Mouse (Mus musculus) T-helper 2 cell (primary cell): ENCODE data around the gene D430041D05Rik.

ENCODE experiments used
- in situ Hi-C: fragments of 300-600 bp; cut with MboI, MseI; formaldehyde crosslinking; loops from one replicate; pipeline ENCODE4 v1.15.1; 2025; ENCODE audit warnings: high pct_unique_total_duplicates

The D430041D05Rik gene

GRCm38 (mm10) chr2:104197281-104197680 lies 213.5 kb downstream of the D430041D05Rik start:
- in situ Hi-C loops = no loop called here

GRCm38 (mm10) chr2:104192401-104193141 lies 218.2 kb downstream of the D430041D05Rik start:
- in situ Hi-C loops = no loop called here

- in situ Hi-C loops = no loop called here
These were observed 219.1 kb downstream of the D430041D05Rik start for GRCm38 (mm10) chr2:104191723-104192122.

- in situ Hi-C loops = no loop called here
These were observed 222.0 kb downstream of the D430041D05Rik start for GRCm38 (mm10) chr2:104188859-104189258.

- in situ Hi-C loops = no loop called here
These were observed 223.7 kb downstream of the D430041D05Rik start for GRCm38 (mm10) chr2:104187073-104187472.

- in situ Hi-C loops = no loop called here
These were observed 225.2 kb downstream of the D430041D05Rik start for GRCm38 (mm10) chr2:104185616-104186015.

- in situ Hi-C loops = no loop called here
These were observed 226.5 kb downstream of the D430041D05Rik start for GRCm38 (mm10) chr2:104184296-104184695.

- in situ Hi-C loops = no loop called here
These were observed 227.5 kb downstream of the D430041D05Rik start for GRCm38 (mm10) chr2:104183246-104183845.

- in situ Hi-C loops = loop anchor here (5.0 kb wide), 1 partner anchor 42 kb away; no protein-coding TSS in a partner anchor
These were observed 231.2 kb downstream of the D430041D05Rik start for GRCm38 (mm10) chr2:104179636-104180035.

- in situ Hi-C loops = loop anchor here (5.0 kb wide), 1 partner anchor 41 kb away; no protein-coding TSS in a partner anchor
These were observed 232.6 kb downstream of the D430041D05Rik start for GRCm38 (mm10) chr2:104178251-104178650.

- in situ Hi-C loops = loop anchor here (5.0 kb wide), 1 partner anchor 40 kb away; no protein-coding TSS in a partner anchor
These were observed 233.7 kb downstream of the D430041D05Rik start for GRCm38 (mm10) chr2:104176979-104177704.

GRCm38 (mm10) chr2:104176166-104176978 lies 234.4 kb downstream of the D430041D05Rik start:
- in situ Hi-C loops = loop anchor here (5.0 kb wide), 1 partner anchor 39 kb away; no protein-coding TSS in a partner anchor

- in situ Hi-C loops = loop anchor here (5.0 kb wide), 1 partner anchor 38 kb away; no protein-coding TSS in a partner anchor
These were observed 235.2 kb downstream of the D430041D05Rik start for GRCm38 (mm10) chr2:104175476-104176165.

GRCm38 (mm10) chr2:104173431-104173830 lies 237.4 kb downstream of the D430041D05Rik start:
- in situ Hi-C loops = no loop called here

- in situ Hi-C loops = no loop called here
These were observed 238.0 kb downstream of the D430041D05Rik start for GRCm38 (mm10) chr2:104172695-104173348.

- in situ Hi-C loops = no loop called here
These were observed 242.5 kb downstream of the D430041D05Rik start for GRCm38 (mm10) chr2:104168186-104168896.

- in situ Hi-C loops = no loop called here
These were observed 243.0 kb downstream of the D430041D05Rik start for GRCm38 (mm10) chr2:104167765-104168164.

- in situ Hi-C loops = no loop called here
These were observed 245.2 kb downstream of the D430041D05Rik start for GRCm38 (mm10) chr2:104165631-104166030.

GRCm38 (mm10) chr2:104163978-104164487 lies 246.8 kb downstream of the D430041D05Rik start:
- in situ Hi-C loops = loop anchor here (5.0 kb wide), 1 partner anchor 77 kb away; no protein-coding TSS in a partner anchor
